Mouse (Mus musculus) MEL (cell line): ENCODE data around the gene Epb41l5. TPM values are rescaled to one million over a fixed set of nuclear protein-coding genes. Genes with fewer than 3 reads are reported as not detected.

Experiments used
- DNase-seq: peaks from one replicate; pipeline ENCODE4 v3.0.0; 2011; ENCODE audit warnings: low read depth, low spot score
- H3K27ac ChIP-seq: 2 replicates; pipeline ENCODE4 v1.5.1; 2012; ENCODE audit warnings: low read depth, mild to moderate bottlenecking, control low read depth, low read length, moderate library complexity; ENCODE audit not compliant: control insufficient read depth
- H3K27me3 ChIP-seq, 2 experiments: fragments of 150-350 bp in 1 of 2; sonication (generic) in 1 of 2; 2 replicates each; pipeline ENCODE4 v1.6.1; 2012; ENCODE audit warnings: low read length in 2 of 2, mild to moderate bottlenecking in 2 of 2, improper control_type of control experiment in 1 of 2, moderate library complexity in 1 of 2; ENCODE audit not compliant: insufficient read depth in 2 of 2, control insufficient read depth in 1 of 2
- H3K36me3 ChIP-seq, 2 experiments: 2 replicates each; pipeline ENCODE4 v1.6.1; 2012 to 2014; ENCODE audit warnings: low read length in 2 of 2, improper control_type of control experiment in 1 of 2, inconsistent platforms in 1 of 2, mild to moderate bottlenecking in 1 of 2; ENCODE audit not compliant: insufficient read depth in 2 of 2, control insufficient read depth in 1 of 2
- H3K4me1 ChIP-seq, 2 experiments: fragments of 150-350 bp in 1 of 2; sonication (generic) in 1 of 2; 2 replicates each; pipeline ENCODE4 v1.6.1; 2012; ENCODE audit warnings: low read length in 2 of 2, improper control_type of control experiment in 1 of 2, mild to moderate bottlenecking in 1 of 2; ENCODE audit not compliant: insufficient read depth in 2 of 2, control insufficient read depth in 1 of 2
- H3K4me3 ChIP-seq, 2 experiments: fragments of 150-350 bp in 1 of 2; sonication (generic) in 1 of 2; 2 replicates each; pipeline ENCODE4 v1.5.1; 2012; ENCODE audit warnings: low read depth in 2 of 2, low read length in 2 of 2, mild to moderate bottlenecking in 2 of 2, moderate library complexity in 2 of 2, control low read depth in 1 of 2, improper control_type of control experiment in 1 of 2; ENCODE audit not compliant: control insufficient read depth in 1 of 2, insufficient read depth in 1 of 2
- H3K79me2 ChIP-seq: 2 replicates; pipeline ENCODE4 v1.6.1; 2012; ENCODE audit warnings: mild to moderate bottlenecking, low read length, moderate library complexity; ENCODE audit not compliant: control insufficient read depth, poor library complexity, insufficient read depth
- H3K9ac ChIP-seq: 2 replicates; pipeline ENCODE4 v1.6.1; 2012; ENCODE audit warnings: low read depth, mild to moderate bottlenecking, control low read depth, low read length, moderate library complexity; ENCODE audit not compliant: control insufficient read depth, poor library complexity, severe bottlenecking
- H3K9me3 ChIP-seq: fragments of 150-350 bp; sonication (generic); replicated peaks from 2 replicates; pipeline ENCODE4 v1.6.1; 2012; ENCODE audit warnings: mild to moderate bottlenecking, low read length, improper control_type of control experiment, moderate library complexity; ENCODE audit not compliant: insufficient read depth
- CHD2 ChIP-seq: IDR thresholded peaks from 2 replicates; pipeline ENCODE4 v1.6.1; 2011; ENCODE audit warnings: low read length, improper control_type of control experiment
- CTCF ChIP-seq, 3 experiments: IDR thresholded peaks in 2 of 3; conservative IDR thresholded peaks in 1 of 3; 2 replicates each; pipeline ENCODE4 v1.5.1; 2011 to 2012; ENCODE audit warnings: low read length in 3 of 3, low read depth in 2 of 3, mild to moderate bottlenecking in 2 of 3, improper control_type of control experiment in 1 of 3, inconsistent platforms in 1 of 3, mixed read lengths in 1 of 3, moderate library complexity in 1 of 3; ENCODE audit not compliant: control insufficient read depth in 1 of 3, insufficient read depth in 1 of 3, poor library complexity in 1 of 3, severe bottlenecking in 1 of 3
- ELF1 ChIP-seq: IDR thresholded peaks from 2 replicates; pipeline ENCODE4 v1.6.1; 2014; ENCODE audit warnings: low read depth, mild to moderate bottlenecking, inconsistent platforms, low read length, improper control_type of control experiment, moderate library complexity
- GABPA ChIP-seq: IDR thresholded peaks from 2 replicates; pipeline ENCODE4 v1.6.1; 2012; ENCODE audit warnings: low read depth, mild to moderate bottlenecking, inconsistent platforms, low read length, improper control_type of control experiment, moderate library complexity
- HCFC1 ChIP-seq: IDR thresholded peaks from 2 replicates; pipeline ENCODE4 v1.6.1; 2012; ENCODE audit warnings: low read depth, mild to moderate bottlenecking, inconsistent platforms, low read length, improper control_type of control experiment, moderate library complexity
- JUND ChIP-seq: IDR thresholded peaks from 2 replicates; pipeline ENCODE4 v1.6.1; 2011; ENCODE audit warnings: low read depth, mild to moderate bottlenecking, improper control_type of control experiment, low read length
- MAFK ChIP-seq: IDR thresholded peaks from 2 replicates; pipeline ENCODE4 v1.6.1; 2011; ENCODE audit warnings: low read depth, mild to moderate bottlenecking, low read length, improper control_type of control experiment, borderline replicate concordance
- MAX ChIP-seq: IDR thresholded peaks from 2 replicates; pipeline ENCODE4 v1.6.1; 2011; ENCODE audit warnings: low read length, improper control_type of control experiment
- MYB ChIP-seq: IDR thresholded peaks from 2 replicates; pipeline ENCODE4 v1.6.1; 2011; ENCODE audit warnings: mild to moderate bottlenecking, low read depth, low read length, improper control_type of control experiment
- POLR2A ChIP-seq, 2 experiments: IDR thresholded peaks; 2 replicates each; pipeline ENCODE4 v1.6.1; 2011 to 2012; ENCODE audit warnings: low read length in 2 of 2, mild to moderate bottlenecking in 2 of 2, control low read depth in 1 of 2, improper control_type of control experiment in 1 of 2, low read depth in 1 of 2, moderate library complexity in 1 of 2; ENCODE audit not compliant: control insufficient read depth in 1 of 2, insufficient read depth in 1 of 2, poor library complexity in 1 of 2
- POLR2AphosphoS2 ChIP-seq: IDR thresholded peaks from 2 replicates; pipeline ENCODE4 v1.6.1; 2011; ENCODE audit warnings: low read length, improper control_type of control experiment
- POLR2AphosphoS5 ChIP-seq: IDR thresholded peaks from 2 replicates; pipeline ENCODE4 v1.6.1; 2012; ENCODE audit warnings: low read depth, borderline replicate concordance, mild to moderate bottlenecking, inconsistent platforms, low read length, moderate library complexity, mixed read lengths
- RCOR1 ChIP-seq: IDR thresholded peaks from 2 replicates; pipeline ENCODE4 v1.6.1; 2012; ENCODE audit warnings: low read depth, mild to moderate bottlenecking, inconsistent platforms, low read length, improper control_type of control experiment
- SMC3 ChIP-seq: IDR thresholded peaks from 2 replicates; pipeline ENCODE4 v1.6.1; 2011; ENCODE audit warnings: low read depth, low read length, improper control_type of control experiment
- TAL1 ChIP-seq: IDR thresholded peaks from 2 replicates; pipeline ENCODE4 v1.6.1; 2012; ENCODE audit warnings: mild to moderate bottlenecking, inconsistent platforms, low read length, moderate library complexity, mixed read lengths
- TBP ChIP-seq: IDR thresholded peaks from 2 replicates; pipeline ENCODE4 v1.8.0; 2011; ENCODE audit warnings: low read depth, low read length, improper control_type of control experiment
- UBTF ChIP-seq: IDR thresholded peaks from 2 replicates; pipeline ENCODE4 v1.6.1; 2012; ENCODE audit warnings: low read depth, mild to moderate bottlenecking, inconsistent platforms, low read length, improper control_type of control experiment, moderate library complexity, borderline replicate concordance; ENCODE audit not compliant: insufficient read depth
- USF2 ChIP-seq, 2 experiments: IDR thresholded peaks; 2 replicates each; pipeline ENCODE4 v1.6.1; 2011 to 2012; ENCODE audit warnings: improper control_type of control experiment in 2 of 2, low read length in 2 of 2, borderline replicate concordance in 1 of 2, inconsistent platforms in 1 of 2, low read depth in 1 of 2, mild to moderate bottlenecking in 1 of 2; ENCODE audit not compliant: insufficient read depth in 1 of 2
- ZC3H11A ChIP-seq: IDR thresholded peaks from 2 replicates; pipeline ENCODE4 v1.6.1; 2012; ENCODE audit warnings: low read depth, mild to moderate bottlenecking, inconsistent platforms, low read length, improper control_type of control experiment
- ZMIZ1 ChIP-seq: IDR thresholded peaks from 2 replicates; pipeline ENCODE4 v1.6.1; 2012; ENCODE audit warnings: low read depth, mild to moderate bottlenecking, inconsistent platforms, low read length, improper control_type of control experiment, moderate library complexity
- polyA plus RNA-seq, 2 experiments: library from polyadenylated mRNA; stranded (reverse) in 1 of 2; unstranded in 1 of 2; fragments of >175 nt in 1 of 2; fragments of >200 nt in 1 of 2; gene quantifications; 2 replicates each; pipeline versions ENCODE4 v1.2.1 to v1.2.4; 2012; ENCODE audit warnings: low replicate concordance in 2 of 2, low read depth in 1 of 2; ENCODE audit not compliant: insufficient read length in 2 of 2, insufficient read depth in 1 of 2, missing spikeins in 1 of 2
- total RNA-seq: library from RNA; depleted of rRNA; stranded (reverse); fragments of 300-350 nt; gene quantifications from 2 replicates; pipeline ENCODE4 v1.2.3, GENCODE M21; 2012

Gene Epb41l5
- total and polyA plus RNA-seq, 3 experiments = 7.0 to 8.8 TPM; not detected in 1

DNA sequence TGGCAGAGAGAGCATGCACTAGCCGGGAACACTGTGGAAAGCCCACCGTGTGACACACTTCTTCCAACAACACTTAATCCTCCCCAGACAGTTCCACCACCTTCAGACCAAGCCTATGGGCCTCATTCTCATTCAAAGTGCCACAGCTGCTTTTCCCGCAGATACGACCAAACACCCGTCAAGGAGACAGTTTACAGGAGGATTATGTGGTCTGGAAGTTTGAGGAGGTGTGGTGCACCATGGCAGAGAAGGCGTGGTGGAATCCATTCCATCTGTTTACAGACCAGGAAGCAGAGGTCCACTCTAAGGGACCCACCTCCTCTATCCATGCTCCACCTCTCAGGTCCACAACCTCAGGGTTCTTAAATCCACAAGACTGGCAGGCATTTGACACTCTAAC lies 129.5 kb downstream of the Epb41l5 start:
- Histone ChIP-seq H3K4me3 (no peak overlapping the region), H3K9ac (no peak overlapping the region), H3K9me3 (no peaks in the 10 kb centered on the region), H3K27ac (no peak overlapping the region), H3K36me3 (peaks cover 0 to 2% of the 10 kb centered on the region in 2 experiments; a peak in 2 of 4 replicates), H3K79me2 (no peaks in the 10 kb centered on the region), H3K4me1 (peaks cover 0 to 12% of the 10 kb centered on the region in 2 experiments; a peak in 3 of 4 replicates), H3K27me3 (no peaks in the 10 kb centered on the region)
- TF ChIP-seq SMC3 (no peak), GABPA (no peak), ZC3H11A (no peak), MAX (no peak), POLR2AphosphoS5 (no peak), ELF1 (no peak), POLR2A (IDR thresholded peaks at IDR 0.05; ENCODE audit: control insufficient read depth in 1 of 2, insufficient read depth in 1 of 2, low read depth in 1 of 2, low read length in 2 of 2, poor library complexity in 1 of 2) (no peak), ZMIZ1 (no peak), POLR2AphosphoS2 (no peak), MAFK (no peak), CTCF (IDR thresholded peaks at IDR 0.05 in 2 of 3, conservative IDR thresholded peaks at IDR 0.05 in 1 of 3; ENCODE audit: control insufficient read depth in 1 of 3, insufficient read depth in 1 of 3, low read depth in 2 of 3, low read length in 3 of 3, poor library complexity in 1 of 3, severe bottlenecking in 1 of 3) (no peak), TAL1 (no peak), USF2 (IDR thresholded peaks at IDR 0.05; ENCODE audit: borderline replicate concordance in 1 of 2, insufficient read depth in 1 of 2, low read depth in 1 of 2, low read length in 2 of 2) (no peak), MYB (no peak), TBP (no peak), HCFC1 (no peak), JUND (no peak), UBTF (no peak), CHD2 (no peak)
- DNase-seq = no peak

- no peak overlapping the region for H3K27ac ChIP-seq
- H3K4me3 ChIP-seq = no peak overlapping the region
- peaks cover 0 to 7% of the 10 kb centered on the region in 2 experiments; a peak in 2 of 4 replicates for H3K4me1 ChIP-seq
- no peak overlapping the region for H3K9ac ChIP-seq
- TF ChIP-seq HCFC1 = no peak
- TF ChIP-seq RCOR1 = no peak
- no peaks in the 10 kb centered on the region for H3K27me3 ChIP-seq
- no peaks in the 10 kb centered on the region for H3K79me2 ChIP-seq
- DNase-seq = no peak
- H3K9me3 ChIP-seq = no peaks in the 10 kb centered on the region
- 0 out of 4 replicates have a peak, but pooled peaks cover 0 to 2% of the 10 kb centered on the region in 2 experiments for H3K36me3 ChIP-seq
These were observed 130.0 kb downstream of the Epb41l5 start for GRCm38 (mm10) chr1:119518786-119519185.
